Mouse (Mus musculus) intestine, postnatal 0 days (tissue): ENCODE results near the gene Fam49a. TPM values are rescaled to one million over a fixed set of nuclear protein-coding genes. Genes with fewer than 3 reads are reported as not detected.

Experiments used
- ATAC-seq: fragments of 200-750 bp; cut with Nextera tagmentation; 2 replicates; pipeline ENCODE4 v1.8.0; 2017; ENCODE audit warnings: mild to moderate bottlenecking, moderate TSS enrichment, moderate library complexity
- H3K27ac ChIP-seq: fragments of 300-500 bp; sonication (generic); 2 replicates; pipeline ENCODE4 v1.5.1; 2014; ENCODE audit warnings: mild to moderate bottlenecking, low read depth, low read length, moderate library complexity
- H3K27me3 ChIP-seq: fragments of 300-500 bp; sonication (generic); replicated peaks from 2 replicates; pipeline ENCODE4 v1.6.1; 2014; ENCODE audit warnings: low read length, mixed read lengths; ENCODE audit not compliant: control insufficient read depth, insufficient read depth
- H3K36me3 ChIP-seq: fragments of 300-500 bp; sonication (generic); 2 replicates; pipeline ENCODE4 v1.6.1; 2014; ENCODE audit warnings: mild to moderate bottlenecking, moderate library complexity; ENCODE audit not compliant: control insufficient read depth, insufficient read depth
- H3K4me1 ChIP-seq: fragments of 300-500 bp; sonication (generic); replicated peaks from 2 replicates; pipeline ENCODE4 v1.6.1; 2014; ENCODE audit warnings: antibody characterized with exemption, low read length, mixed read lengths; ENCODE audit not compliant: control insufficient read depth, insufficient read depth
- H3K4me2 ChIP-seq: fragments of 300-500 bp; sonication (generic); replicated peaks from 2 replicates; pipeline ENCODE4 v1.6.1; 2014; ENCODE audit warnings: low read depth, mild to moderate bottlenecking, moderate library complexity
- H3K4me3 ChIP-seq: fragments of 300-500 bp; sonication (generic); 2 replicates; pipeline ENCODE4 v1.5.1; 2014; ENCODE audit warnings: low read depth, low read length
- H3K9ac ChIP-seq: fragments of 300-500 bp; sonication (generic); 2 replicates; pipeline ENCODE4 v1.6.1; 2014; ENCODE audit warnings: mild to moderate bottlenecking, low read depth, low read length
- H3K9me3 ChIP-seq: fragments of 300-500 bp; sonication (generic); 2 replicates; pipeline ENCODE4 v1.6.1; 2016; ENCODE audit warnings: mixed run types; ENCODE audit not compliant: control insufficient read depth
- CTCF ChIP-seq: sonication (generic); IDR thresholded peaks from 2 replicates; pipeline ENCODE4 v1.5.1; 2016; ENCODE audit warnings: low read depth, mild to moderate bottlenecking, control low read depth, antibody characterized with exemption, moderate library complexity
- WGBS: fragments of 180-500 bp; shearing (Covaris S2); extraction: QIAGEN DNeasy Blood & Tissue Kit; methylation state at CpG from one replicate; pipeline ENCODE4 v1.1.7; 2014; 5-methylcytosine and 5-hydroxymethylcytosine counted together
- polyA plus RNA-seq: library from polyadenylated mRNA; unstranded; fragments of >200 nt; fragmentation: Nextera tagmentation; extraction: Ambion mirVana; gene quantifications from 2 replicates; pipeline ENCODE4 v1.2.1, GENCODE M21; 2015

The Fam49a gene
- polyA plus RNA-seq, 1 experiment from 2014 or later, result 4.2 TPM

- WGBS, result 80% methylated on average over 3 of the region's 3 CpGs
- no peaks in the 10 kb centered on the region for H3K27me3 ChIP-seq
- H3K4me1 ChIP-seq, result no peaks in the 10 kb centered on the region
- TF ChIP-seq CTCF, result no peak
- H3K36me3 ChIP-seq, result no peaks in the 10 kb centered on the region; the same call in 1 of the 2 replicates
- H3K4me3 ChIP-seq, result no peak overlapping the region
- no peaks in the 10 kb centered on the region for H3K9me3 ChIP-seq
- no peak overlapping the region for H3K27ac ChIP-seq
- H3K9ac ChIP-seq, result no peak overlapping the region
- ATAC-seq, result no peak
- no peak overlapping the region for H3K4me2 ChIP-seq
Measured at GRCm38 (mm10) chr12:12306214-12306613, 44.3 kb downstream of the Fam49a start.

GRCm38 (mm10) chr12:12306814-12307213, 44.9 kb downstream of the Fam49a start:
- no peak overlapping the region for H3K27ac ChIP-seq
- 85% methylated on average over 6 of the region's 6 CpGs for WGBS
- H3K36me3 ChIP-seq, result no peaks in the 10 kb centered on the region; the same call in 1 of the 2 replicates
- ATAC-seq, result no peak
- H3K9me3 ChIP-seq, result no peaks in the 10 kb centered on the region
- no peak for TF ChIP-seq CTCF
- no peaks in the 10 kb centered on the region for H3K27me3 ChIP-seq
- no peak overlapping the region for H3K4me3 ChIP-seq
- H3K4me2 ChIP-seq, result no peak overlapping the region
- no peak overlapping the region for H3K9ac ChIP-seq
- H3K4me1 ChIP-seq, result no peaks in the 10 kb centered on the region

- Histone ChIP-seq H3K4me2 (no peak overlapping the region), H3K9me3 (no peaks in the 10 kb centered on the region), H3K9ac (no peak overlapping the region), H3K27me3 (no peaks in the 10 kb centered on the region), H3K27ac (no peak overlapping the region), H3K4me1 (no peaks in the 10 kb centered on the region), H3K36me3 (no peaks in the 10 kb centered on the region; the same call in 1 of the 2 replicates), H3K4me3 (no peak overlapping the region)
- WGBS, result 92% methylated on average over 8 of the region's 8 CpGs
- no peak for ATAC-seq
- TF ChIP-seq CTCF, result no peak
Measured at GRCm38 (mm10) chr12:12307245-12307644, 45.3 kb downstream of the Fam49a start.

GRCm38 (mm10) chr12:12313437-12313836, 51.5 kb downstream of the Fam49a start:
- H3K4me2 ChIP-seq, result no peak overlapping the region
- no peak for ATAC-seq
- H3K36me3 ChIP-seq, result no peaks in the 10 kb centered on the region
- peak; percentile 55 for TF ChIP-seq CTCF
- H3K9ac ChIP-seq, result no peak overlapping the region
- no peaks in the 10 kb centered on the region for H3K4me1 ChIP-seq
- no peak overlapping the region for H3K27ac ChIP-seq
- H3K27me3 ChIP-seq, result no peaks in the 10 kb centered on the region
- no peak overlapping the region for H3K4me3 ChIP-seq
- no peaks in the 10 kb centered on the region for H3K9me3 ChIP-seq

- TF ChIP-seq CTCF, result no peak
- Histone ChIP-seq H3K27me3 (no peaks in the 10 kb centered on the region), H3K36me3 (no peaks in the 10 kb centered on the region), H3K9me3 (no peaks in the 10 kb centered on the region), H3K27ac (no peak overlapping the region), H3K4me1 (no peaks in the 10 kb centered on the region), H3K4me2 (no peak overlapping the region), H3K4me3 (no peak overlapping the region), H3K9ac (no peak overlapping the region)
- 83% methylated on average over 4 of the region's 4 CpGs for WGBS
- ATAC-seq, result no peak
Measured at GRCm38 (mm10) chr12:12313919-12314318, 52.0 kb downstream of the Fam49a start.

GRCm38 (mm10) chr12:12314326-12314725, 52.4 kb downstream of the Fam49a start:
- H3K4me3 ChIP-seq, result no peak overlapping the region
- H3K36me3 ChIP-seq, result no peaks in the 10 kb centered on the region
- no peak overlapping the region for H3K27ac ChIP-seq
- H3K27me3 ChIP-seq, result no peaks in the 10 kb centered on the region
- no peak for ATAC-seq
- no peak overlapping the region for H3K9ac ChIP-seq
- no peaks in the 10 kb centered on the region for H3K4me1 ChIP-seq
- H3K9me3 ChIP-seq, result no peaks in the 10 kb centered on the region
- no peak overlapping the region for H3K4me2 ChIP-seq
- TF ChIP-seq CTCF, result no peak
- 75% methylated on average over 8 of the region's 8 CpGs for WGBS

GRCm38 (mm10) chr12:12315011-12315410, 53.1 kb downstream of the Fam49a start:
- WGBS, result 62% methylated on average over 5 of the region's 5 CpGs
- no peak for ATAC-seq
- no peak overlapping the region for H3K27ac ChIP-seq

More at GRCm38 (mm10) chr12:12315011-12315410, 53.1 kb downstream of the Fam49a start:
- Histone ChIP-seq H3K4me3 (no peak overlapping the region), H3K9me3 (no peaks in the 10 kb centered on the region), H3K4me1 (no peaks in the 10 kb centered on the region), H3K9ac (no peak overlapping the region), H3K36me3 (no peaks in the 10 kb centered on the region), H3K27me3 (no peaks in the 10 kb centered on the region), H3K4me2 (no peak overlapping the region)
- TF ChIP-seq CTCF, result no peak
